Mouse (Mus musculus): ENCODE data around the gene 2010111I01Rik. TPM values are rescaled to one million over a fixed set of nuclear protein-coding genes. Genes with fewer than 3 reads are reported as not detected.

2010111I01Rik gene
- polyA plus RNA-seq, 1 experiment, result 85.1 TPM

- WGBS, result 95% methylated on average over 1 of the region's 1 CpGs
- DNase-seq (ENCODE audit: low read depth, low spot score), result no peak
These were observed 172.1 kb downstream of the 2010111I01Rik start for GRCm38 (mm10) chr13:63136775-63137174.

GRCm38 (mm10) chr13:63138376-63139048 is 173.8 kb downstream of the 2010111I01Rik start:
- DNase-seq (ENCODE audit: low read depth, low spot score), result no peak

- DNase-seq (ENCODE audit: low read depth, low spot score), result no peak
- 49% methylated on average over 10 of the region's 10 CpGs for WGBS
These were observed 175.0 kb downstream of the 2010111I01Rik start for GRCm38 (mm10) chr13:63139463-63140226.

GRCm38 (mm10) chr13:63140784-63141183 is 176.1 kb downstream of the 2010111I01Rik start:
- DNase-seq (ENCODE audit: low read depth, low spot score), result no peak
- WGBS, result 66% methylated on average over 6 of the region's 6 CpGs

- DNase-seq (ENCODE audit: low read depth, low spot score), result no peak
These were observed 176.6 kb downstream of the 2010111I01Rik start for GRCm38 (mm10) chr13:63141275-63141674.

GRCm38 (mm10) chr13:63146604-63147188 is 182.0 kb downstream of the 2010111I01Rik start:
- no peak for DNase-seq (ENCODE audit: low read depth, low spot score)
- WGBS, result 60% methylated on average over 4 of the region's 4 CpGs

- 72% methylated on average over 1 of the region's 1 CpGs for WGBS
- no peak for DNase-seq (ENCODE audit: low read depth, low spot score)
These were observed 183.5 kb downstream of the 2010111I01Rik start for GRCm38 (mm10) chr13:63148157-63148556.

- 26% methylated on average over 2 of the region's 2 CpGs for WGBS
- no peak for DNase-seq (ENCODE audit: low read depth, low spot score)
These were observed 185.9 kb downstream of the 2010111I01Rik start for GRCm38 (mm10) chr13:63150470-63151020.

GRCm38 (mm10) chr13:63151028-63151738 is 186.5 kb downstream of the 2010111I01Rik start:
- no peak for DNase-seq (ENCODE audit: low read depth, low spot score)
- WGBS, result 31% methylated on average over 9 of the region's 9 CpGs

GRCm38 (mm10) chr13:63152498-63152897 is 187.8 kb downstream of the 2010111I01Rik start:
- no peak for DNase-seq (ENCODE audit: low read depth, low spot score)

GRCm38 (mm10) chr13:63153397-63153796 is 188.7 kb downstream of the 2010111I01Rik start:
- DNase-seq (ENCODE audit: low read depth, low spot score), result no peak
- 10% methylated on average over 2 of the region's 2 CpGs for WGBS

More at GRCm38 (mm10) chr13:63152498-63152897, 187.8 kb downstream of the 2010111I01Rik start:
- WGBS, result 32% methylated on average over 3 of the region's 3 CpGs

GRCm38 (mm10) chr13:63154851-63155571 is 190.3 kb downstream of the 2010111I01Rik start:
- 17% methylated on average over 7 of the region's 7 CpGs for WGBS

GRCm38 (mm10) chr13:63156264-63156663 is 191.6 kb downstream of the 2010111I01Rik start:
- WGBS, result 30% methylated on average over 10 of the region's 10 CpGs
- no peak for DNase-seq (ENCODE audit: low read depth, low spot score)

More at GRCm38 (mm10) chr13:63154851-63155571, 190.3 kb downstream of the 2010111I01Rik start:
- no peak for DNase-seq (ENCODE audit: low read depth, low spot score)

GRCm38 (mm10) chr13:63170282-63171073 is 205.8 kb downstream of the 2010111I01Rik start:
- DNase-seq (ENCODE audit: low read depth, low spot score), result no peak
- 79% methylated on average over 11 of the region's 11 CpGs for WGBS

- no peak for DNase-seq (ENCODE audit: low read depth, low spot score)
- WGBS, result 83% methylated on average over 13 of the region's 13 CpGs
These were observed 206.8 kb downstream of the 2010111I01Rik start for GRCm38 (mm10) chr13:63171347-63172096.

GRCm38 (mm10) chr13:63172097-63172445 is 207.4 kb downstream of the 2010111I01Rik start:
- DNase-seq (ENCODE audit: low read depth, low spot score), result no peak
- WGBS, result 98% methylated on average over 3 of the region's 3 CpGs

- WGBS, result 90% methylated on average over 6 of the region's 6 CpGs
- no peak for DNase-seq (ENCODE audit: low read depth, low spot score)
These were observed 209.7 kb downstream of the 2010111I01Rik start for GRCm38 (mm10) chr13:63174252-63175020.
